Mouse (Mus musculus): ENCODE measurements around the gene Sgcd. TPM values are rescaled to one million over a fixed set of nuclear protein-coding genes. Genes with fewer than 3 reads are reported as not detected.
A peak's percentile ranks its signal among the peaks of the same experiment; 100 is the strongest.
"Not testable (repeated sequence)": the region's sequence is repeated elsewhere in the genome, so short reads cannot be mapped to it uniquely, and the experiment has no call there.

Gene Sgcd
- total and polyA plus RNA-seq, 2 experiments from 2014 or later = 4.0 to 37.3 TPM

DNA sequence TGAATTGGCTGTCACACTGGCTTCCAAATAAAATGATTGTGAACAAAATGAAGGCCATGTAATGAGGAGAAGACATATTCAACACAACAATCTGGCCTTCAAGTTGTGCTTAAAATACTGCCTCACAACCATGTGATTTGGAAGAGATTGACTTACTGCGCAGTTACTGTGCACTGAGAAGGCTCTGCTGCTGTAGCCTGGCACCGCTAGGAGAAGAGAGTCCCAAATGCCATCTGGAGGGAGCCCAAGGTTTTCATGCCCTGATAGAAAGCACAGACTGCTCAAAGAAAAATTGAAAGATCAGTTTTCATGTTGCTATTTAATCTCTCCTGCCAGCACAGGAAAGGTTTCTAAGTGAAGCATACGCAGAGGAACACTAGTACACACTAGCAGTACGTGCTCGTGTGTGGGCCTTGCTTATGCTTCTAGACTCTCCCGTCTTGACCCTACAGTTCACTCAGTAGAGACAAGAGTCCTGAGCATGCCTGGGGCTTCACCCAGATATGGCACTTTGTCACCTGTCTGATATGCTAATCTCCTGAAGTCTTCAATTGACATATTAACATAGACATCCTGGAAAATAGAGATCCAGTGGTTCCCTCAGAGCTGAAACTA, 184.6 kb downstream of the Sgcd start:
- DNase-seq (ENCODE audit: low spot score) (peak; percentile 8), ATAC-seq (no peak)
- TF ChIP-seq CTCF (IDR thresholded peaks at IDR 0.05; ENCODE audit: low read depth) = no peak
- H3K4me3 ChIP-seq (ENCODE audit: low read length) = no peak overlapping the region
- no peaks in the 10 kb centered on the region for H3K27me3 ChIP-seq (ENCODE audit: insufficient read depth, low read length)
- H3K4me1 ChIP-seq (ENCODE audit: insufficient read depth, low read length) = no peaks in the 10 kb centered on the region
- no peak overlapping the region for H3K27ac ChIP-seq
- H3K36me3 ChIP-seq (ENCODE audit: insufficient read depth, low read length) = no peaks in the 10 kb centered on the region
- no peak overlapping the region for H3K4me2 ChIP-seq (ENCODE audit: low read depth, low read length)
- 89% methylated on average over 6 of the region's 6 CpGs for WGBS
- no peaks in the 10 kb centered on the region for H3K9me3 ChIP-seq (ENCODE audit: low read length)
- H3K9ac ChIP-seq (replicated peaks; ENCODE audit: low read length) = no peak overlapping the region

DNA sequence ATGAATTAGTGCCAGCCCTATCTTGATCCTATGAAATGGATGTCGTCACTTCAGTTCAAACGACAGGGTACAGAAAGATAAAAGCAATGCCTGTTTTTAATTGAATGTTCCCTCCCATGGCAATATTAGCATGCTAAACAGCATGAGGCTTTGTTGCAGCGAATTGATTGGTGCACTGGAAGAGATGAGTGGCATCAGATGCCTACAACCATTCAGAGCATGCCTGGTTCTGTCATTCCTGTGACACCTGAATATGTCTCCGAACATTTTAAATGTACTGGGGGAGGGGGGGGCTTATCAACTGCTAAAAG, 210.9 kb downstream of the Sgcd start:
- Histone ChIP-seq H3K9ac (replicated peaks; ENCODE audit: low read length) (no peak overlapping the region), H3K36me3 (ENCODE audit: insufficient read depth, low read length) (no peaks in the 10 kb centered on the region), H3K4me3 (ENCODE audit: low read length) (no peak overlapping the region), H3K27me3 (ENCODE audit: insufficient read depth, low read length) (no peaks in the 10 kb centered on the region), H3K4me2 (ENCODE audit: low read depth, low read length) (no peak overlapping the region), H3K4me1 (ENCODE audit: insufficient read depth, low read length) (no peaks in the 10 kb centered on the region), H3K27ac (no peak overlapping the region), H3K9me3 (ENCODE audit: low read length) (no peaks in the 10 kb centered on the region)
- DNase-seq (ENCODE audit: low spot score) (no peak), ATAC-seq (no peak)
- WGBS = 40% methylated on average over 4 of the region's 4 CpGs
- TF ChIP-seq CTCF (IDR thresholded peaks at IDR 0.05; ENCODE audit: low read depth) = no peak

DNA sequence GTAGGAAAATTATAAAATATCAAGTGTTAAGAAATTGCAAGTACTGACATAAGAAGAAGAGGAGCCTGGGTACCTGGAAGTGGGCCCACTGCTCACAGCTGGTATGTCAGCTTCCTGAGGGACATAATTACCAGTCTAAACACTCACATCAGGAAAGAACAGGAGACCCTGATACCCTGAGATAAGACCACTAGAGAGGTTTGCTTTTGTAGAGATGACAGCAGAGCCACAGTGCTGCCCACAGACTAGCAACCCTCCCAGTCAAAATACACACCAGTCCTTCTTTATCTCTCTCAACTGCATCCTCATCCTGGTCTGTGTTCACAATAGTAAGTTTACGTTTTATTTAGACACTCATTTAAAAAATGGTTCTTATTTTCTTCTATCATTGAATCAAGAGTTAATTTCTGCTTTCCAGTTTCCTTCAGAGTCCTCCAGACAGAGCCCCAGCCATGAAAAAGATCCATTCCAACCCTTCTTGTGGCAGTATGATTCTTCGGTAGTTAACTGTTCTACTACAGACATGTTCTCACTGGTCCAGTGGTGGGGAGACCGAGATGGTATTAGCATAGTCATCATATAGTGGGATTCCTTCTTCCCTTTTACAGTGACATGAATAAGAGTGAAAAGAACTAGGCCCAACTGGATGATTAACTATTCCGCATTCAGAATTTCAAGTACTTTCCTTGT, 211.4 kb downstream of the Sgcd start:
- Histone ChIP-seq H3K4me2 (ENCODE audit: low read depth, low read length) (no peak overlapping the region), H3K27me3 (ENCODE audit: insufficient read depth, low read length) (no peaks in the 10 kb centered on the region), H3K9ac (replicated peaks; ENCODE audit: low read length) (no peak overlapping the region), H3K36me3 (ENCODE audit: insufficient read depth, low read length) (no peaks in the 10 kb centered on the region), H3K9me3 (ENCODE audit: low read length) (no peaks in the 10 kb centered on the region), H3K4me3 (ENCODE audit: low read length) (no peak overlapping the region), H3K4me1 (ENCODE audit: insufficient read depth, low read length) (no peaks in the 10 kb centered on the region), H3K27ac (no peak overlapping the region)
- ATAC-seq (no peak), DNase-seq (ENCODE audit: low spot score) (no peak)
- no peak for TF ChIP-seq CTCF (IDR thresholded peaks at IDR 0.05; ENCODE audit: low read depth)
- whole genome bisulfite sequencing = 85% methylated on average over 4 of the region's 4 CpGs

DNA sequence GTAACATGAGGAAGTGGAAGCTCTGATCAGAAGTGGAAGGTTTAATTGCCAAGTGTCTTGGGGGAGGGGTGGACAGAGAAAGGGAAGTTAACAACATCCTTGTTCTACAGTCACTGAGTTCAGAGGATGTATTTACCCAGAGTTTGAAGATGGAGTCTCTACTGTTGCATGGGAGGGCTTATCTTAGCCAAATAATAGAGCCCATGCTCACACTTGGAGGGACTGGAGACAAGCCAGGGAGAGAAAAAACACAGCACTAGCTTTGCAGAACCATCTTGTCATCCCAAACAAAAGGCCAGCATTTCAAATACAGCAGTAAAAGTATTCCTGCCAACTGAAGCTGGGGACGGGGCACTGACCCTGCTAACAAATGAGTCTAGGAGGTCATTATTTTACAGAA, 212.8 kb downstream of the Sgcd start:
- Histone ChIP-seq H3K4me1 (ENCODE audit: insufficient read depth, low read length) (no peaks in the 10 kb centered on the region), H3K36me3 (ENCODE audit: insufficient read depth, low read length) (no peaks in the 10 kb centered on the region), H3K27ac (no peak overlapping the region), H3K27me3 (ENCODE audit: insufficient read depth, low read length) (no peaks in the 10 kb centered on the region), H3K9me3 (ENCODE audit: low read length) (no peaks in the 10 kb centered on the region), H3K9ac (replicated peaks; ENCODE audit: low read length) (no peak overlapping the region), H3K4me2 (ENCODE audit: low read depth, low read length) (no peak overlapping the region), H3K4me3 (ENCODE audit: low read length) (no peak overlapping the region)
- no peak for TF ChIP-seq CTCF (IDR thresholded peaks at IDR 0.05; ENCODE audit: low read depth)
- ATAC-seq (peak; percentile 51; the same call in 1 of the 2 replicates), DNase-seq (ENCODE audit: low spot score) (peak; percentile 33)
- WGBS = 19% methylated on average over 1 of the region's 1 CpGs

DNA sequence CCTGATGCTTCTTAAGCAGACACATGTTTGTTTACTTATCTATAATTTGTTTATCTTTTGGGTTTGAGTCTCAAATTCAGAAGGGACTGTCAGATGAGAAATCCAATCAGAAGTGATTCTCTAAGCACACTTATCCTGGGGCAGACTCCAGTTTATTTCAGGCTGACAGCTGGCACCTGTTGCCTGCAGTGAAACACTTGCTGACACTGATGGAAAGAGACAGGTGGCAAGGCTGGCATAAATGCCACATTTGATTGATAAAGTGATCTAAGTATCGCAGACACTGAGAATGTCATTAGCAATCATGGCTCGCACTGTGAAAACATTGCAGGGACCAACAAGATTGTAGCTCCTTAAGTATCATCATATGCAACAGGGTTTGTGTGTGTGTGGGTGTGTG, 222.9 kb downstream of the Sgcd start:
- ATAC-seq = no peak
- Histone ChIP-seq H3K4me3 (ENCODE audit: low read length) (no peak overlapping the region), H3K9ac (replicated peaks; ENCODE audit: low read length) (no peak overlapping the region), H3K27me3 (ENCODE audit: insufficient read depth, low read length) (no peaks in the 10 kb centered on the region), H3K36me3 (ENCODE audit: insufficient read depth, low read length) (no peaks in the 10 kb centered on the region), H3K27ac (no peak overlapping the region), H3K4me2 (ENCODE audit: low read depth, low read length) (no peak overlapping the region), H3K9me3 (ENCODE audit: low read length) (no peaks in the 10 kb centered on the region), H3K4me1 (ENCODE audit: insufficient read depth, low read length) (no peaks in the 10 kb centered on the region)
- TF ChIP-seq CTCF (IDR thresholded peaks at IDR 0.05; ENCODE audit: low read depth) = no peak
- DNase-seq (ENCODE audit: low spot score) = peak; percentile 56
- 71% methylated on average over 2 of the region's 2 CpGs for WGBS

DNA sequence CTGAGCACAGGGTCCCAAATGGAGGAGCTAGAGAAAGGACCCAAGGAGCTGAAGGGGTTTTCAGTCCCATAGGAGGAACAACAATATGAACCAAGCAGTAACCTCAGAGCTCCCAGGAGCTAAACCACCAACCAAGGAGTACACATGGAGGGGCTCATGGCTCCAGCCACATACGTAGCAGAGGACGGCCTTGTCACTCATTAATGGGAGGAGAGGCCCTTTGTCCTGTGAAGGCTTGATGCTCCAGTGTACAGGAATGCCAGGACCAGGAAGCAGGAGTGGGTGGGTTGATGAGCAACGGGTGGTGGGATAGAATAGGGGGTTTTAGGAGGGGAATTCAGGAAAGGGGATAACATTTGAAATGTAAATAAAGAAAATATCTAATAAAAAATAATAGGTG, 225.2 kb downstream of the Sgcd start:
- H3K36me3 ChIP-seq (ENCODE audit: insufficient read depth, low read length); H3K4me2 ChIP-seq (ENCODE audit: low read depth, low read length); H3K4me3 ChIP-seq (ENCODE audit: low read length); DNase-seq (ENCODE audit: low spot score); ATAC-seq; H3K27ac ChIP-seq; H3K9me3 ChIP-seq (ENCODE audit: low read length); H3K9ac ChIP-seq (replicated peaks; ENCODE audit: low read length); H3K4me1 ChIP-seq (ENCODE audit: insufficient read depth, low read length); H3K27me3 ChIP-seq (ENCODE audit: insufficient read depth, low read length): not testable (repeated sequence)
- WGBS = 85% methylated on average over 3 of the region's 3 CpGs

DNA sequence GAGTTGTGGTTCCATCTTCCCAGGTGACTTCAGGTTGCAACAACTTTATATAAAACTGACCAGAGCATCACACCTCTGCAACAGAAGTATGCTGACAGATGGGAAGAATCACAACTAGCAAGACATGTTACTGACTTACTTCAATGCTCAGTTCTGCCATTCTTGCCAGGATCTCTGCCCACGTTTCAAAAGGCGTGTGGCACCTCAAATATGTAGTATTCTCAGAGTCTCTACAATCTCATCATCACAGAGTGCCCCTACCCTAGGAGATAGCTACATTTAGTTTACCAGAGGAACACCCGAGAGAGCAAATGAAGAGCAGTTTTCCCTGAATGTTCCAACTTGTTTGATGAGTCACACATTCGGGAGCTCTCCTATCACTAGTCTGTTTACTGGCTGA, 229.8 kb downstream of the Sgcd start:
- no peak for TF ChIP-seq CTCF (IDR thresholded peaks at IDR 0.05; ENCODE audit: low read depth)
- H3K4me2 ChIP-seq (ENCODE audit: low read depth, low read length) = no peak overlapping the region
- DNase-seq (ENCODE audit: low spot score) (no peak), ATAC-seq (no peak)
- WGBS = 83% methylated on average over 4 of the region's 4 CpGs
- H3K4me1 ChIP-seq (ENCODE audit: insufficient read depth, low read length) = no peaks in the 10 kb centered on the region
- no peak overlapping the region for H3K27ac ChIP-seq
- H3K36me3 ChIP-seq (ENCODE audit: insufficient read depth, low read length) = no peaks in the 10 kb centered on the region
- H3K27me3 ChIP-seq (ENCODE audit: insufficient read depth, low read length) = no peaks in the 10 kb centered on the region
- no peak overlapping the region for H3K4me3 ChIP-seq (ENCODE audit: low read length)
- H3K9me3 ChIP-seq (ENCODE audit: low read length) = no peaks in the 10 kb centered on the region
- H3K9ac ChIP-seq (replicated peaks; ENCODE audit: low read length) = no peak overlapping the region

Data from hindbrain, postnatal 0 days (tissue).